Mouse (Mus musculus) c-Kit-positive CD71-positive TER-119-positive erythroid progenitor cells, embryonic 14.5 days (primary cell): ENCODE measurements around the gene Ppp1r14b.
A peak's percentile ranks its signal among the peaks of the same experiment; 100 is the strongest.

ENCODE experiments used
- DNase-seq: peaks from one replicate; pipeline ENCODE4 v3.0.0-alpha.2; 2013; ENCODE audit warnings: low spot score

The Ppp1r14b gene

DNA sequence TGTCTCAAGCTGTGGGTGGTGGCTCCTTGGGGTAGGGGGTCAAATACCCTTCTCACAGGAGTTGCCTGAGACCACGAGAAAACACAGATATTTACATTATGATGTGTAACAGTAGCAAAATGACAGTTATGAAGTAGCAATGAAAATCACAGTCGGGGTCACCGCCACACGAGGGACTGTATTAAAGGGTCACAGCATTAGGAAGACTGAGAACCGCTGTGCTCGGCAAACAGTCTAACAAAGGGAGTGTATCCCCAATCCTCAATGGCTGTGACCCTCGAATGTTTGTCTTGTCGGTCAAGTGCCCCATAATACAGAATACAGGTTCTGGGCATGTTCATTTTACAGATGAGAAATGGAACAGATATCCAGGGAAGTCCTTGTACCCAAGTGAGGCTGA is 19.2 kb downstream of the Ppp1r14b start:
- DNase-seq, result no peak

- no peak for DNase-seq
These were observed 19.7 kb downstream of the Ppp1r14b start for GRCm38 (mm10) chr19:6994489-6994888.

- no peak for DNase-seq
These were observed 20.7 kb downstream of the Ppp1r14b start for GRCm38 (mm10) chr19:6995255-6995991.

GRCm38 (mm10) chr19:6996006-6996405 is 21.2 kb downstream of the Ppp1r14b start, which contains the start of the genes Nudt22 and Trpt1:
Gene Nudt22, minus strand, starts transcription at chr19:6996117.
Gene Trpt1, plus strand, starts transcription at chr19:6996131.
- peak; percentile 80 for DNase-seq

DNA sequence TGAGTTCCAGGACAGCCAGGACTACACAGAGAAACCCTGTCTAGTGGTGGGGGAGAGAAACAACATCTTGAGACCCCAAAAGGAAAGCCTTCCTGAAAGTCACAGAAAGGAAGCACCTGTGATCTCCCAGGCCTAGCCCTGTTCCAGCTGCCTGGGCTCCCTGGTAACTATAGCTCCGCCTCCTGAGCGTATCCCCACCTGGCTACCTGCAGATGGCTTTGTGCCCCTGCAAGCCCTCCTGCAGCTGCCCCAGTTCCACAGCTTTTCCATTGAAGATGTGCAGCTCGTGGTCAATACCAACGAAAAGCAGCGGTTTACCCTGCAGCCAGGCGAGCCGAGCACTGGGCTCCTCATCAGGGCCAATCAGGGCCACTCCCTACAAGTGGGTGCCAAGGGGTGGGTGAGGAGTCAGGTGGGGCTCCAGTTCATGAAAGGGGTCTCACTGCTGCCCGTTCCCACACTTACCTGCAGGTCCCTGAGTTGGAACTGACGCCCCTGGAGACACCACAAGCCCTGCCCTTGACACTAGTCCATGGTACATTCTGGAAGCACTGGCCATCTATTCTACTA is 23.0 kb downstream of the Ppp1r14b start:
- no peak for DNase-seq

GRCm38 (mm10) chr19:6999360-7000063 is 24.7 kb downstream of the Ppp1r14b start:
- no peak for DNase-seq

- no peak for DNase-seq
These were observed 32.3 kb downstream of the Ppp1r14b start for GRCm38 (mm10) chr19:7006892-7007593.

GRCm38 (mm10) chr19:7012426-7012825 is 37.7 kb downstream of the Ppp1r14b start:
- no peak for DNase-seq

DNA sequence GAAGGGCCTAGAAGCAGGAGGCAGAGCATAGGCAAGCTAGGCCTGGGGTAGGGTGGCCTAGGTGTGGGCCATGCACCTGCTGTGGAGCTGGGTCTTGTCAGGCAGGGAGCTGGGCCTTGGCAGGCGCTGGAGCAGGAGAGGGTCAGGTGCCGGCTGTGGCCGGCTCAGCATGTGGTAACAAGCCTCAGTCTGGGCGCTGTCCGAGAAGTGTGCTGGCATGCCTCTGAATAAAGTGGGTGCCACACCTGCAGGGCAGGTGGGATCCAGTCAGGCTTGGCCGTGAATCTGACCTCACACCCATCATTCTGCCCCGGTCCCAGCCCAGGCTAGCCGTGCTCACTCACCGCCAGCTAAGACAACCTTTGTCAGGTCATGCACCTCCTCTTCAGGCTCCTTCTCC is 39.2 kb downstream of the Ppp1r14b start:
- no peak for DNase-seq

- DNase-seq, result no peak
These were observed 39.8 kb downstream of the Ppp1r14b start for GRCm38 (mm10) chr19:7014481-7015135.

- DNase-seq, result peak; percentile 83
These were observed 43.0 kb downstream of the Ppp1r14b start for GRCm38 (mm10) chr19:7017541-7018457.

DNA sequence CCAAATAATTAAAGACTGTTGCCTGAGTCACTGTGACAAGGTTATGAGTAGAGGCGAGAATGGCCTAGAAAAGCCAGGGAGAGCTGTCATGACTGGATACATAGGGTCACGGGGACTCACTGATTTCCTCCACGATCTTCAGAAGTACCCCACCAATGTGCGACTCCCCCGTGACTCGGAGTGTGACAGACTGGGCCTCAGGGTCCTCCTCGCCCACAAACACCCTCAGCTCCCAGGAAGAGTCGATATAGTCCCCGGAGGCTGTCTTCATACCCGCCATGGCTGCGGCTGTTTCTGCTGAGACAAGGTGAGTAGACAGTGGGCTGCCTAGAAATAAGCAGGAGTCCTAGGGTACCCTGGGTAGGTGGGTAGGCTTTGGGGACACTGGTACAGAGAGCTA is 43.8 kb downstream of the Ppp1r14b start:
- DNase-seq, result no peak

DNA sequence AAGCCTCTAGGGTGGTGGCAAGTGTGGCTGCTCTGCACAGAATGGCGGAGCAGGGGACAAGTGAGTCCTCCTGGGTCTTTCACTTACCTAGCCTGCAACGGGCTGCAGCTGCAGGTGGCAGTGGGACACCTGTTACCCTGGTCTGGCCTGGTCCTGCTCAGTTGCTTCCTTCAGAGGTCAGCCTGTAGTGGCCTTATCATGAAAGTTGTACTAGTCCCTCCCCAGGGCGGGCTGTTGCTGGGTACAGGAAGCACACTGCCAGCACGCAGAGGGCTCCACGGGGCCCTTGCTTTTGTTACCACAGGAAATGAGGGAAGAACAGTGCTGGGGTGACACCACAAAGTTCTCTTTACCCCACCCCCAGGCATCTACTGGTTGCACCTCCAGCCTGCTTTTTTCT is 44.4 kb downstream of the Ppp1r14b start, which contains the start of gene Fermt3:
Gene Fermt3 (minus strand): TSS at position 279 of the 400 bp plus-strand sequence.
- peak; percentile 74 for DNase-seq

DNA sequence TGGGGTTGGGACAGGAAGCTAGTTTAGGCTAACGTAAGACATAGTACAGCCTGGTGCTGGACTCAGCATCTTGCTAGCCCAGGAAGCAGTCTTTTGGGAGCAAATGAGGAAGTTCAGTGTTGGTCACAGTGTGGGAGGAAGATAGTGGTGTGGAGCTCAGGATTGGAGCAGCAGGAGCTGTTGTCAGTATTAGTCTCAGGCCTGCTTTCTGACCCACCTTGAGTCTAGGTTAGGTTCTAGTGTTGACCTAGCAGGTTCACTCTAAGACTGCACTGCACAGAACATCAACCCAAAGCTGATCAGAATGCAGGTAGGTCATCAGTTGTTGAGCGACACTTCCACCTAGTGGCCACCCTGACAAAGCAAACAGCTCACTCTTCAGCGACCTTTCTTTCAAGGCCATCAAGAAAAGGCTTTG is 45.5 kb downstream of the Ppp1r14b start:
- peak; percentile 71 for DNase-seq
